Mouse (Mus musculus) mouse trophoblast stem cell (cell line): ENCODE measurements around the gene Ddx6.

Experiments
- in situ Hi-C, 2 experiments: fragments of 300-500 bp; cut with MseI, MboI; formaldehyde crosslinking; loops; 2 replicates in 1 of 2; 3 replicates in 1 of 2; pipeline ENCODE4 v1.15.1; 2025

The Ddx6 gene

DNA sequence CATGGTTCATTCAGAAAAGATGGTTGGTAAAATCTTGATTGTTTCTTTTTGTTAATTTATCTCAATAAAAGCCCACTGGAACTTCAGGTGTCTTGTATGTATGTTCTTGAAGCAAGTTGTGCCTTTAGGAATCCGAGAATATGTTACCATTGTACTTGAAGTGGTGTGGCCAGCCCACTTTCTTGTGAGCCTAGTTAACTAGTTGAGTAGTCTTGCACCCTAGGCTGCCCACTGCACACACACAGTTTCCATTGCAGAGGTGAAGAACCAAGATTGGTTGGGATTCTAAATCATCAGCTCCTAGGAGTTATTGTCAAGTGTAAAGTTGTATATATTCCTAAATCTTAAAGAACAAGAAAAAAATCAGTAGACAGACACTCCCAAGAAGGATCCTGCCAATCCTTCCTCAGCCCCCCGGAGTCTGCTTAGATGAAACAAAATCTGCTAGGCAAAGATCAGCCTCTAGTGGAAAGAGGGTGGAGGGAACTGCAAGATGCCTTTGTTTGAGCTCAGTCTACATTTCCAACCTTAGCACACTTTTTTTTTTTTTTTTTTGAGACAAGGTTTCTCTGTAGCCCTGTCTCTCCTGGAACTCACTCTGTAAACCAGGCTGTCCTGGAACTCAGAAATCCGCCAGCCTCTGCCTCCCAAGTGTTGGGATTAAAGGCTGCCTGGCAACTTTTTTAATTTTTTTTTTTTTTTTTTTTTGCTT, 36.1 kb downstream of the Ddx6 start:
- in situ Hi-C loops, result no loop called here

DNA sequence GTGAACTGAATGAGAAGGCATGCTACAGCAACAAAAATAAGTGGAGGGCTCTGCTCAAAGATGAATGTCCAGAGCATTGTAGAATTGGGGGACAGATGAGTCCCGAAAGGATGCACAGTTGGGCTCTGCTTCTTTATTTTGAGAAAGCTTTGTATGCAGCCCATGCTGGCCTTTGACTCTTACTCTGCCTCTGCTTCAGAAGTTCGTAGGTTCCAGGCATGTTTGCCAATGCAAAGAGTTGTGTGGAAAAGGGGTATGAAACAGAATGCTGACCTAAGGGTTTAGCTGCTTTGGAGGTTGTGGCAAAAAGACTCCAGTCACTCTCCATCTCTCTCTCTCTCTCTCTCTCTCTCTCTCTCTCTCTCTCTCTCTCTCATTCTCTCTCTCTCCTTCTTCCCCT, 36.9 kb downstream of the Ddx6 start:
- in situ Hi-C loops, result no loop called here

DNA sequence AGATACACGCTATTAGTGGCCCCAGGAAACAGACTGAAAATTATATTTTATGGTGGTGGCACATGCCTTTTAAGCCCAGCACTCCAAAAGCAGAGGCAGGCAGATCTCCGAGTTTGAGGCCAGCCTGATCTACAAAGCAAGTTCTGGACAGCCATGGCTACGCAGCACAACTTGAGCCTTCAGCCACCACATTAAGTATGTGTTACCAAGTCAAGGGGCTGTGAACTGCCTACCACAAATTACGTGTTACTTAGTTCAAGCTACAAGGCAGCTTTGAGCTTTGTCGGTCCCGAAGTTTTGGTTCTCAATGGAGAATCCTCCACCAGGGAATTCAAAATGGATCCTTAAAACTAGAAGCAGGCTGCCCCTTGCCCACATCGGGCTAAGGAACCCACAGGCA, 38.4 kb downstream of the Ddx6 start:
- in situ Hi-C loops, result no loop called here

DNA sequence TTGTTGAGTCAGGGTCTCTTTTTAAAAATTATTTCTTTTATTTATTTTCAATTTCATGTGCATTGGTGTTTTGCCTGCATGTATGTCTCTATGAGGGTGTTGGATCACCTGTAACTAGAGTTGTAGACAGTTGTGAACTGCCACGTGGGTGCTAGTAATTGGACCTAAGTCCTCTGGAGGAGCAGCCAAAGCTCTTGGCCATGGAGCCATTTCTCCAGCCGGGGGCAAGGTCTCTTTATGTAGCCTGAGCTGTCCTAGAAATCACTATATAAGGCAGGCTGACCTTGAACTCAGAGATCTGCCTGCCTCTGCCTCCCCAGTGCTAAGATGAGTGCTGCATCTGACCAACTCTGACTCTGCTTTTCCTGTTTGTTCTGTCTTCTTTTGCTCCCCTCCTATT, 39.5 kb downstream of the Ddx6 start:
- in situ Hi-C loops, result no loop called here

DNA sequence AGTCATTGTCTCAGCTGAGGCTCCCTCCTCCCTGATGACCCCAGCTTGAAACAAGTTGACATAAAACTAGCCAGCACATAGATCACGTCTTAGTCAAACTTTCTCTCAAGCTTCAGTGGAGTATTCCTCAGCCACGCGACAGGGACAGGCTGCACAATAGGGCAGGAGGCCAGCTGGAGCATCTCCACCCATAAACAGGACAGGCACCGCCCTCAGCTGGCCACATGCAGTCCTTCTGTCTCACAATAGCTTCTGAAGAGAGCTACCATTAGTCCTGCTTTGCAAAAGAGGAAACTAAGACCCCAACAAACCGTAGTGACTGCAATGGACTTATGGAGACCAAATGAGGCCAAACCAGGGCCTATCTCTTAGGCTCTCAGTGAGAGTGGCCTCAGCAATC, 40.8 kb downstream of the Ddx6 start:
- in situ Hi-C loops, result no loop called here

DNA sequence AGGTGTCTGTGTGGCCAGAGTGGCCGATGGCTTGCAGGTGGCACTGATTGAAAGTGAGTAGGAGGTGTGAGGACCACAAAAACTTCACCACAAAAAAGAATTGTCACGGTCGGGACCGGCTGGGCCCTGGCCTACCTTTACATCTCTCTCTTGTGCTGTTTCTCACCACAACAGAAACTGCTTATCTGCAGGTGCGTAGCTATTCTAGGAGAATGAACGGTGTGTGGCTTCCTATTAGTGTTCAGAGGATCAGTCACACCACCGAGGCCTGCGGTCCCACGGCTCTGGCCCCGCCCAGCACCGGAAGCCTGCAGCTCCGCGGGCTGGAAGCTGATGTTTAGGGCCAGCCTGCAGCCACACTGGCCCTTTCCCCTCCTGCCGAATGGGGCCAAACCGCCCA, 41.2 kb downstream of the Ddx6 start:
- in situ Hi-C loops, result no loop called here

DNA sequence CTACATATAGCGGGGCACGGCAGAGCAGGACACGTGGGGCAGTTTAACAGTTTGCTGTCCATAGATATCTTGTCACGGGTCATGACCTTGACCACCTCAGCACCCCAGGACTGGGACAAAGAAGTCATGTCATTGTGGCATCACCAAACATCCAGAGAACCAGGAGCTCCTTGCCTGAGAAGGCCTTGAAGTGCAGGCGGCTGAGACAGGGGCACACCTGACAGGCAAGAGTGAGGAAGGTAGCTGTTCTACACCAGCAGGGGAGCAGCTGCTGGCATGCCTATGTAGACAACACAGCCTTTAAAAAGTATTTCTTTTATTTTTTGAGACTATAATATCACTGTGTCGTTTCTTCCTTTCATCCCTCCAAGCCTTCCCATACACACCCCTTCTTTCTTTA, 41.7 kb downstream of the Ddx6 start:
- in situ Hi-C loops, result no loop called here

DNA sequence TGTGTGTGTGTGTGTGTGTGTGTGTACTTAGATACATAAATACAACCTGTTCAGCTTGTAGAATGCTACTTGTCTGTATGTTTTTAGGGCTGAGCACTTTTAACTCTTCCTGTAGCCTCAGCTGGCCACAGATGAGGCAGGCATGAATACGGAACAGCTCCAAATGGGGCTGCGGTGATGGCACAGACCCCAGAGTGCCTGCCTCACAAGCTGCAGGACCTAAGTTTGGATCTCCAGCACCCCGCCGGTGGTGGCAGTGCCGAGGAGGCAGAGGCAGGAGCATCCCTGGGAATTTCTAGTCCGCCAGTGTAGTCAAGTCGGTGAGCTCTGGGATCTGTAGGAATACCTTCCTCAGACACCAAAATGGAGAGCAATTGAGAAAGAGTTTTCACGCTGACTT, 42.3 kb downstream of the Ddx6 start:
- in situ Hi-C loops, result no loop called here

DNA sequence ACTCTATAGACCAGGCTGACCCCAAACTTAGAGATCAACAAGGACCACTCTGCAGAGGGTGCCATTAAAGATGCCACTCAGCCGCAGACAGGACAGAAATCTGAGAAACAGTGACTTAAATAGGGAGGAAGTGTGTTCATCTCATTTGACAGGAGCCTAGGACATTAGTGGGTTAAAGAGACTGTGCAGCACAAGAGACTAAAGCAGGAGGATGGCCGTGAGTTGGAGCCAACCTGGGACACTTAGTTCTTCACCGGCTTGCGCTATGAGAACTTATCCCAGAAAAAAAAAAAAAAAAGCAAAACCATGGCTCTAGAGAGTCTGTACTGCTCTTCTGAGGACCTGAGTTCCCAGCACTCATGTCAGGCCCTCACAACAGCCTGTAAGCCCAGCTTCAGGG, 43.0 kb downstream of the Ddx6 start:
- in situ Hi-C loops, result no loop called here

DNA sequence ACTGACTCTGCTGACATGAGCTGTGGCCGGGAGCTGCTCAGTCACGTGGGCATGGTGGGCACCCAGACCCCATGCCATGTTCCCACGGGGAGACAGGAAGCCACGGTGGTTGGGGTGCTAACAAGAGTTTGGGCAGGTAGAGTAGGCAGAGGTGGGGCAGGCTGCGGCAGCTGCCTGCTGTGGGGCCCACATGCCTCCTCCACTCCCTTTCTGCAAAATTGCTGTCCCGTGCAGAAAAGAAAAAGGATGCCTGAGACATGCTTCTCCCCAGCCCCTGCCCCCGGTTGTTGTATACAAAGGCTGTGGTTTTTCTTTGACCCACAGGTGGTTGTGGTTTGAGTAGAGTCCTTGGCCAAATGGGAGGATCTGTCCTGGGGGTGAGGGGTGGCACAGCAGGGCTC, 44.2 kb downstream of the Ddx6 start:
- in situ Hi-C loops, result no loop called here

DNA sequence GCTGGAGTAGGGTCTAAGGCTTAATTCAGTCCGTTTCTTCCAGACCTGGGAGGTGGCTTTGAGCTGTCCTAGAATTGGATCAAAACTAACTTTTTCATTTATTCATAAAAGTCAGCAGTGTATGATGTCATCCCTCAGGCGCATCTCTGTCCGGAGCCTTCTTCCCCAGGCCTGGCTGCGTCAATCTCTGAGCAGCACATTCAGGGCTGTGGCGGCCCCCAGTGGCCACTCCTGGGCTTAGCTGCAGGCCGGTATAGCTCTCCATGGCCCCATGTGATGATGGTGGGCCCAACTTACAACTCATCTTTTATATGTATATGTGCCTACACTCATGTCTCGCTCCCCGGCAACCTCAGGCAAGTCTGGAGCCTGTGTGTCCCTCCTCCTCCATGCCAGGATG, 47.3 kb downstream of the Ddx6 start:
- in situ Hi-C loops, result no loop called here

DNA sequence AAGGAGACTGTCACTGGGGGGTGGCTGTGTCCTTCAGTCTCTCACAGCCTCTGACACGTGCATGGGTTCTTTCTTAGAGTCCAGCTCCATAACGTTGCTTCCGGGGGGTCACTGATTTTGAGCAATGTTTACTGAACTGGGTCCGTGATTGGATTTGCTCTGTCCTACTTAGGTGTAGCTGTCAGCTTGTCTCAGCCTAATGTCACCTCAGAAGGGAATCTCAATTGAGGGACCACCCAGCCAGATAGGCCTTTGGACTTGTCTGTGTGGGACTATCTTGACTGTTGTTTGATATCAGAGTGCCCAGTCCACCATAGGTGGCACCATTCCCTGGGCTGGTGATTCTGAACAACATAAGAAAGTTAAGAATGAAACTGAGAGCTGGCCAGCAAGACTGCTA, 49.2 kb downstream of the Ddx6 start:
- in situ Hi-C loops, result no loop called here

DNA sequence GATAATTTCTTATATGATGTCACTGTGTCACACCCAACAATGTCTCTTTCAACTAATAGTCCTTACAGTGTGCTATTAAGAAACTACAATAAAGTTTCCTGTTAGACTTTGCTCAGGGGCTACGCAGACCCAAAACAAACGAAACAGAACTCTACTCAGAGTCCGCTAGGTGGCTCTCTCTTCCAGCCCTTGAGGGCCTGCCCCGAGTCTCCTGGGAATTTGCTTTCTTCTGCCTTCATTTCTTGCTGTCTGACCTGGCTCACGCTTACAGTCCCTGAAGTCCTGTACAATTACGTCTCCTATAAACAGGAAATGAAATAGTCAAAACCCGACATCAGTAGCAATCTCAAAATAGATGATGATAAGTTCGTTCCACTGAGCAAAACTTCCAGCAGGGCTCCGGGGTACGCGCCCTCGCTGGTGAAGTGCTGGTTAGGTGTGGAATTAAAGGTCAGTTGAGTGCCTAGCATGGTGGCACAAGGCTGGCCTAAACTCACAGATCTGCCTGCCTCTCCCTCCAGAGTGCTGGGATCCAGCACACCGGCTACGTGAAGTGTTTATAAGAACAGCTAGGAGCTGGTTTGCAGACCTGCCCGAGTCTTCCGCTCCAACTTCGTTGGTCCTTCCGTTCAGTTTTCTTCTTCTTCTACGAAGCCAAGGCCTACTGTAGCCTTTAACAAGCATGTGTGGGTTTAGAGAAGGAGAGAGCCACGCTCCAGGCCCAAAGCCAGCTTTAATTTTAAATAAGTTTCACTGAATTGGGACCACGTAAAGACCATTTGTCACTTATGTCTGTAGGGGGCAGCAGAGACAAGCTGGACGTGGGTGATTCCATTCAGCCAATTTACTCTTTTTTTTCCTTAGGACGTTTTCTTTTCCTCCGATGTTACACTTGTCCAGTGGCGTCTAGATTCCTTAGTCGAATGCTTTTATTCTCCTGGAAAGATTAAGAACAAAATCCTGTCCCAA, 50.7 kb downstream of the Ddx6 start:
- in situ Hi-C loops, result no loop called here

DNA sequence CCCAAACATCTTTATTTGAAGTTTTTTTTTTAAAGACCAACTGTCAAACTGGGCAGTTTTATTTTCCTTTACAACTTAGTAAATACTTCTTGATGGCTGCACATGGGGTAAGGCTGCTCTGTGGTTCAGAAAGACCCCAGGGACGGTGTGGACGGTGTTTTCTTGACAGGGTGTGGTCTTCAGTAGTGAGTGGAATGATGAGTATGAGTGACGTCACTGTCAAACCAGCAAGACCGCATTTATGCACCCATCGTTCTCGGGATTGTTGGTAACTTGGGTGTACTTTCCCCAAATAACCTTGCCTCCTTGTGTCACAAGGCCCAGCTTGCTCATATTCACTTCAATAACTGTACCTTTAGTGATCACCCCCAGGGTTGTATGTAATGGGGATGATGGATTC, 59.0 kb downstream of the Ddx6 start:
- in situ Hi-C loops, result no loop called here

DNA sequence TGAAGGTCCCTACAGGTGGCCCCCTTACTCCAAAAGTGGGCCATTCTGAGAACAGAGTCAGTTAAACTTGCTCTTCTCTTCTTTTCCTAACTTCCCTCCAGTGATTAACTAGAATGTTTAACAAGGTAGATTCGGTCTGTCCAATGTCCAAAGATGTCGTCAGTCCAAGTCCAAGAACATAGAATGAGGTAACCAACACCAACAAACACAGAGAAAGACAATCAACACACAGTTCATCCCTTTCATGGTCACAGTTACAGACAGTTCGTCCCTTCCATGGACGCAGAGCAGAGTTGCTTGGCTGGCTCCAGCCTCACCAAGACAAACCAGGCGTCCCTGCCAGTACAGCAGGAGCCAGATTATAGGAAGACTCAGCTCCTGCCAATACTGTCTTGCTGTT, 66.7 kb downstream of the Ddx6 start:
- in situ Hi-C loops, result no loop called here

DNA sequence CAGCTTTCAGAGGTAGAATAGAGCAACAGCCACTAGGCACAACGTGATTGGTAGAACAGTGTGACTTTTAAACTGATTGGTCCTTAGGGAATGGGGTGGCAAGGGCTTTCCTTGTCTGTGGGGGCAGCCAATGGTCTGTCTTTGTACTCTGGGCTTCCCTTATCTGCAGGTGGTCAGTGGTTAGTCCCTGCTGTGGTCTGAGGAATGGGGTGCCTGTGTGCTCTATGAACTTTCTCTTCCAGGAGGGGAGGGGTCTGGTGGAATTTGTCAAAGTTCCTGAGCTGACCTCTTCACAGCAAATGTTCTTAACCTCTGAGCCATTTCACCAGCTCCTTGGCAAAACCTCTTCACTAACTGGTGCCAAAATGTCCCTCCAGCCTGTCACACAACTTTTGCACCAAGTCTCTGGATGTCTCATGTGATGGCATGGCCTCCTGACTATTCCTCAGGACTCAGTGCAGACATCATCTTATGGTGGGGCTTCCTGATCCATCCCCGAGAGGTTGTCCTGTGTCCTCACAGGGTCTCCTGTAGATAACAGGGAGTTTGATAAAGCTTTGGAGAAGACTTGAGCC, 67.7 kb downstream of the Ddx6 start:
- in situ Hi-C loops, result no loop called here

DNA sequence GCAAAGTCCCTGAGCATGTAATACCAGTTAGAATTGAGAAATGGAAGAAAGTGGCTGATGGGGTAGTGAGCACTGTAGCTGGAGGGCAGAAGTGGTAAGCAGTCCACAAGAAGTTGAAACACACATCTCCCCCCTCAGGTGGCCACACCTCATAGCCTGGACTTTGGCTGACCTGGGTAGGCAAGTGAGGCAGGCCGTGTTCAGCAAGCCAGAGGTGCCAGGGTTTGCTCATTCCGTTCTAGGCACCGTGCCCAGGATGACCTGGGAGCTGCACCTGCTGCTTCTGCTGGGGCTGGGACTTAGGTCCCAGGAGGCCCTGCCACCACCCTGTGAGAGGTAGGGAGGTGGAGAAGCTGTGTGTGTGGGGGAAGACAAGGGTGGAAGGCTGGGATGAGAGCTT, 68.3 kb downstream of the Ddx6 start, which contains the start of gene Treh:
TSS of gene Treh (plus strand) at position 229 of the 400 bp plus-strand sequence.
- in situ Hi-C loops, result no loop called here

DNA sequence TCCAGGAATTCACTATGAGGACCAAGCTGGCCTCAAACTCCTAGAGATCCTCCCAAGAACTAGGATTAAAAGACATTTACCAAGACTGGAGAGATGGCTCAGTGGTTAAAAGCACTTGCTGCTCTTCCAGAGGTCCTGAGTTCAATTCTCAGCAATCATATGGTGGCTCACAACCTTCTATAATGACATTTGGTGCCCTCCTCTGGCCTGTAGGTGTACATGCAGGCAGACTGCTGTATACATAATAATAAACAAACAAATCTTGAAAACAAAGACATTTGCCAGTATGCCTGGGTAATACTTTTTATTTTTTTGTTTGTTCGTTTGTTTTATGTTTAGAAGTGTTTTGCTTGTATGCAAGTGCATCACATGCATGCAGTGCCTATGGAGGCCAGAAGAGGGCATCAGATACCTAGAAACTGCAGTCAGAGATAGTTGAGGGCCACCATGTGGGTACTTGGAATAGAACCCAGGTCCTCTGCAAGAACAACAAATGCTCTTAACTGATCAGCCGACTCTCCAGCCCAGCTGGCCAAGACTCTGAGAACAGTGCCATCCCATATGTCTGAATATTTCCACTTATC, 73.7 kb downstream of the Ddx6 start:
- in situ Hi-C loops, result no loop called here

DNA sequence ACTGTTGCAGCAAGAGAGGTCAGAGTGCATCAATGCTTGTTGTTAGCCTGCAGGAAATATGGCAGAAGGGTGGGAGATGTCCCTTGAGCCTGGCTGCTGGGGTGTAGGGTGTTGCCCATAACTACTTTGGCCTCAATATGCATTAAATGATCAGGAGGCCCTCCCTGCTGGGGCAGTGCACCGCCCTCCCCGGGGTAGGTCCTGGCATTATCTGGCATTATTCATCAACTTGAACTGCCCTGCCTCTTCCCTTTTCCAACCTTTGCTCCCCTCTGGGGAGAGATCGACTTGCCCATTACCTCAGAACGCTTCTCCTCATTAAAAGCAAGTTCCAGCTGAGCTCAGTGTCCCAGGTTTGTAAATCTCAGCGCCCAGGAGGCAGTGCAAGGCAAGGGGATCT, 74.9 kb downstream of the Ddx6 start:
- in situ Hi-C loops, result no loop called here

DNA sequence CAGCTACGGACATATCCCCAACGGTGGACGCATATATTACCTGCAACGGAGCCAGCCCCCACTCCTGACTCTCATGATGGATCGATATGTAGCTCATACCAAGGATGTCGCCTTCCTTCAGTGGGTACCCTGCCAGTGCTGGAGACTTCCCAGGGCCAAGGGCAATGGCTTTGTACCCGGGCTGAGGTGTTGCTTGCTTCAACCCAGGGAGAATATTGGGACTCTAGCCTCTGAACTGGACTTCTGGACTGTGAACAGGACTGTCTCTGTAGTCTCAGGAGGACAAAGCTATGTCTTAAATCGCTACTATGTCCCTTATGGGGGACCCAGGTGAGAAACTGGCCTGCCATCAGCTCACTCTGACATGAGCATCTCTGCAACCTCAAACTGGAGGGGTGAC, 78.4 kb downstream of the Ddx6 start:
- in situ Hi-C loops, result no loop called here

DNA sequence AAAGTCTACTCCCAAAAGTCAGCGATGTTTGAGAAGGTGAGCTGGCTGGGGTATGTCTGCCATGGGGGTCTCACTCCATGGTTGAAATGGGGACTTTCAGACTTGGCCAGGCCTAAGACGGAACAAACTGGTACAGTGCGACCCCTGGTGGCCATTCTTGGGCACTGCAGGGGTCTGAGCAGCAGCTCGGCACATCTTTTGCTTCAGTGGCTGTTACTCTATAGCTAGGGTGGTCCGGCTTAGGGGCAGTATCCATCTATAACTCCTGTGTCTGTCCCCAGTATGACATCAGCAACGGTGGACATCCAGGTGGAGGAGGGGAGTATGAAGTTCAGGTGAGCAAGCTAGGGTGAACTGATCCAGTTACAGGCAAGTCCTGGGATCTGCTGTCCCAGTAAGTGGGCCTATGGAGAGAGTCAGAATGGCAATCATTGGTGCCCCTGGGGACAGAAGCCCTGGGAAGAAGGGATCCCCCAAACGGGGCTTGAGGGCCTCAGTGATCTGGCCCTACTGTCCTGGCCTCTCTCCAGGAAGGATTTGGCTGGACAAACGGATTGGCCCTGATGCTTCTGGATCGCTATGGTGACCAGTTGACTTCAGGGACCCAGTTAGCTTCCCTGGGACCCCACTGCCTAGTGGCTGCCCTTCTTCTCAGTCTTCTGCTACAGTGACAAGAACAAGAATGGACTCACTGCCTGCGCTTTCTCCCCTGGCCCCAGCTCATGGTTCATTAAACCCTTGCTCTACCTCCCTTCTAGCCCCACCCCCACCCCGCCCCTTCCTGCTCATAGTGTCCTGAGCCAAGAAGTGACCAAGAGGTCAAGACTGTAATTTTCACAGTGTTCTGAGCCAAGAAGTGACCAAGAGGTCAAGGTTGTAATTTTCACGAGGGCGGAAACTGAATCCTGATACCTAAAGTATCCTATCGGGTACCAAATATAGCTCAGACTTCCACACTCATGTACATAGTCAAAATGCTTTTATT, 80.9 kb downstream of the Ddx6 start:
- in situ Hi-C loops, result no loop called here
